7 mouse cellular contexts compared by ENCODE assay signal in the genomic region with DNA sequence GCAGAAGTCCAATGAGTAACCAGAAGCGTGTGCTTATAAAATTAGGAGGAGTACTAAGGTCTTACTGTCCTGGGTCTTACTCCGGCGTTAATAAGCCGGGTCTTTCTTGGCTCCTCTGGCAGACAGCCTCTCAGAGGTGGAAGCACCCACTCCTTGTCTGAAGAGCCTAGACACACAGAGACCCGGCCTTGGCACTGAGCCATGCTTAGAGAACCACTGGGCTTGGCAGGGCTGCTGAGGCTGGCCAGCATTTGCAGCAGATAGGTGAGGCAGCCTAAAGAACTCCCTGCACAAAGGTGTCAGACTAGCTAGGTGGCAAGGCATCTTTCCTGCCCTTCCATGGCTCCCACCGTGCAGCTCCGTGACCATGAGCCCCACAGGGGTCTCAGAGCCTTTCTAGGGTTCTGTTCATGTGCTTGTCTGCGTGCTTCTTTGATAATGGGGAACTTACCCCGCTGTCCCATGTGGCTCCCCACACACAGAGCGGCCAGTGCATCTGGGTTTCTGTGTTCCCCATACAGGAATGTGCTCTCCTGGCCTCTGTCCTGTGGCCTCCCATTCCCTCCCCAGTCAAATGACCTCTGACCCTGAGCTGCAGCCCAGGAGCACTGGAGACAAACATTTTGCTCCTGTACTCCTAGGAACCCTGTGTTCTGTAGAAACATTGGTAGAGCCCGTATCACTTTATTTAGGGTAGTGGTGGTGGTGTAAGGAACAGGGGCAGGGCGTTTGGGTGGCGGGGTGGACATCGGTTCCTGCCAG. TPM values are rescaled to one million over a fixed set of nuclear protein-coding genes. Genes with fewer than 3 reads are reported as not detected.
DNase-seq lines count a peak whose midpoint lies in the region; ATAC-seq and TF ChIP-seq lines count a peak whose summit lies in the region.

No protein-coding gene starts in this region.

- ATAC-seq in embryonic facial prominence, embryonic 15.5 days (ENCODE audit: insufficient number of reproducible peaks, low FRiP score, low TSS enrichment, low read depth), result no peak
- ATAC-seq in lung, postnatal 0 days, result peak; percentile 74

- H3K4me1 ChIP-seq in embryonic facial prominence, embryonic 15.5 days, result peaks cover 75% of the 10 kb centered on the region
- peaks cover 70% of the 10 kb centered on the region for H3K4me1 ChIP-seq in kidney, adult 2 months (ENCODE audit: control insufficient read depth, insufficient read depth, low read length)
- H3K4me1 ChIP-seq in lung, postnatal 0 days (ENCODE audit: insufficient read depth, low read depth, low read length), result peaks cover 66% of the 10 kb centered on the region
- peaks cover 24% of the 10 kb centered on the region for H3K4me1 ChIP-seq in thymus, adult 2 months (replicated peaks; ENCODE audit: control insufficient read depth, insufficient read depth, low read length)

- DNase-seq in brain, embryonic 14.5 days (ENCODE audit: low read depth), result peak; percentile 85
- peak; percentile 87 for DNase-seq in kidney, adult 2 months
- DNase-seq in lung, postnatal 0 days (ENCODE audit: low spot score), result peak; percentile 82
- DNase-seq in thymus, adult 2 months, result no peak
- DNase-seq in embryo, embryonic 10.5 days (ENCODE audit: low spot score), result no peak
- DNase-seq in adrenal gland, adult (ENCODE audit: inconsistent age in 2 of 2, low spot score in 1 of 2), result no peak

- no peaks in the 10 kb centered on the region for H3K36me3 ChIP-seq in embryonic facial prominence, embryonic 15.5 days
- H3K36me3 ChIP-seq in kidney, adult 2 months (ENCODE audit: control insufficient read depth, insufficient read depth, low read length), result no peaks in the 10 kb centered on the region
- no peaks in the 10 kb centered on the region for H3K36me3 ChIP-seq in lung, postnatal 0 days (ENCODE audit: insufficient read depth, low read length)
- peaks cover 5% of the 10 kb centered on the region; the same call in 1 of the 2 replicates for H3K36me3 ChIP-seq in thymus, adult 2 months (ENCODE audit: control insufficient read depth, insufficient read depth, low read length)

- H3K4me3 ChIP-seq in embryonic facial prominence, embryonic 15.5 days (replicated peaks), result no peak overlapping the region
- H3K4me3 ChIP-seq in kidney, adult 2 months (ENCODE audit: insufficient read depth, low read depth, low read length), result no peak overlapping the region
- no peak overlapping the region for H3K4me3 ChIP-seq in lung, postnatal 0 days (ENCODE audit: low read depth, low read length)
- H3K4me3 ChIP-seq in thymus, adult 2 months (ENCODE audit: control insufficient read depth, insufficient read depth, low read length), result no peak overlapping the region

- H3K9ac ChIP-seq in embryonic facial prominence, embryonic 15.5 days, result no peak overlapping the region
- H3K9ac ChIP-seq in lung, postnatal 0 days (replicated peaks; ENCODE audit: low read depth), result peak overlapping the region; percentile 27; the same call in 1 of the 2 replicates

- TF ChIP-seq CTCF in brain, embryonic 14.5 days (IDR thresholded peaks at IDR 0.05; ENCODE audit: borderline replicate concordance, extremely low read depth, insufficient read depth, insufficient read length), result no peak
- no peak for TF ChIP-seq CTCF in kidney, adult 2 months (conservative IDR thresholded peaks at IDR 0.05; ENCODE audit: insufficient read depth, insufficient read length, low read depth, low read length)
- TF ChIP-seq CTCF in lung, postnatal 0 days (IDR thresholded peaks at IDR 0.05), result no peak
- TF ChIP-seq CTCF in thymus, adult 2 months (IDR thresholded peaks at IDR 0.05; ENCODE audit: borderline replicate concordance, control insufficient read depth, extremely low read depth, insufficient read depth, low read length, poor library complexity), result no peak

- H3K4me2 ChIP-seq in embryonic facial prominence, embryonic 15.5 days (replicated peaks), result no peak overlapping the region
- 0 out of 2 replicates have a peak overlapping the region, but pooled peaks have one; percentile 15 for H3K4me2 ChIP-seq in lung, postnatal 0 days (replicated peaks; ENCODE audit: low read depth, low read length)

- WGBS in embryonic facial prominence, embryonic 15.5 days, result 62% methylated on average over 14 of the region's 14 CpGs
- WGBS in kidney, adult 2 months, result 37% methylated on average over 14 of the region's 14 CpGs
- 45% methylated on average over 14 of the region's 14 CpGs for WGBS in lung, postnatal 0 days
- WGBS in thymus, adult 2 months, result 84% methylated on average over 14 of the region's 14 CpGs

- H3K9me3 ChIP-seq in embryonic facial prominence, embryonic 15.5 days (replicated peaks), result no peaks in the 10 kb centered on the region
- no peaks in the 10 kb centered on the region for H3K9me3 ChIP-seq in lung, postnatal 0 days (ENCODE audit: low read length)

- TF ChIP-seq POLR2A in brain, embryonic 14.5 days (IDR thresholded peaks at IDR 0.05; ENCODE audit: borderline replicate concordance, extremely low read depth, insufficient read depth, insufficient read length, poor library complexity, severe bottlenecking), result no peak
- no peak for TF ChIP-seq POLR2A in kidney, adult 2 months (IDR thresholded peaks at IDR 0.05; ENCODE audit: low read depth, low read length)
- no peak for TF ChIP-seq POLR2A in thymus, adult 2 months (IDR thresholded peaks at IDR 0.05; ENCODE audit: control insufficient read depth, extremely low read depth, insufficient read depth, low read length, poor library complexity)

- peak; percentile 39; the same call in 1 of the 2 replicates for TF ChIP-seq EP300 in lung, postnatal 0 days (IDR thresholded peaks at IDR 0.05)

- H3K27ac ChIP-seq in embryonic facial prominence, embryonic 15.5 days (replicated peaks), result peak overlapping the region; percentile 77
- H3K27ac ChIP-seq in kidney, adult 2 months (ENCODE audit: insufficient read depth, low read depth, low read length), result peak overlapping the region; percentile 83
- H3K27ac ChIP-seq in lung, postnatal 0 days (ENCODE audit: low read length), result peak overlapping the region; percentile 90
- H3K27ac ChIP-seq in thymus, adult 2 months (ENCODE audit: control insufficient read depth, insufficient read depth, low read length), result no peak overlapping the region

- no peaks in the 10 kb centered on the region for H3K27me3 ChIP-seq in embryonic facial prominence, embryonic 15.5 days
- no peaks in the 10 kb centered on the region for H3K27me3 ChIP-seq in kidney, adult 2 months (replicated peaks; ENCODE audit: control insufficient read depth, insufficient read depth, low read length)
- no peaks in the 10 kb centered on the region for H3K27me3 ChIP-seq in lung, postnatal 0 days (replicated peaks; ENCODE audit: insufficient read depth, low read length)
- no peaks in the 10 kb centered on the region for H3K27me3 ChIP-seq in thymus, adult 2 months (ENCODE audit: control insufficient read depth, insufficient read depth, low read length)

RNA-seq across cellular contexts. Expression of a gene that starts 54.1 kb away (rescaled TPM):
- polyA plus RNA-seq in brain, embryonic 14.5 days (2012; rRNA removed), result 2.4 and 2.8 TPM in 2 replicates
- 4.7 and 9.0 TPM in 2 replicates for polyA plus RNA-seq in embryonic facial prominence, embryonic 15.5 days (2015; fragmentation: Nextera tagmentation; extraction: Ambion mirVana)
- polyA plus RNA-seq in kidney, adult 2 months (2012; rRNA removed), result 1.4 and 2.5 TPM in 2 replicates
- 6.0 and 7.1 TPM in 2 replicates for polyA plus RNA-seq in lung, postnatal 0 days (2015; fragmentation: Nextera tagmentation; extraction: Ambion mirVana)
- polyA plus RNA-seq in thymus, adult 2 months (2012; rRNA removed), result 3.3 and 5.0 TPM in 2 replicates

Comparison
In these comparisons a context has a peak if more than half of its experiments do, and no peak if none do; other contexts are left out.
1. DNase-seq: peak in brain, embryonic 14.5 days (single experiment), kidney, adult 2 months (single experiment) and lung, postnatal 0 days (single experiment); none in thymus, adult 2 months (single experiment), embryo, embryonic 10.5 days (single experiment) and adrenal gland, adult (0 of 2).